Mouse (Mus musculus): ENCODE data around the gene Atp6v0a1.

Gene Atp6v0a1

DNA sequence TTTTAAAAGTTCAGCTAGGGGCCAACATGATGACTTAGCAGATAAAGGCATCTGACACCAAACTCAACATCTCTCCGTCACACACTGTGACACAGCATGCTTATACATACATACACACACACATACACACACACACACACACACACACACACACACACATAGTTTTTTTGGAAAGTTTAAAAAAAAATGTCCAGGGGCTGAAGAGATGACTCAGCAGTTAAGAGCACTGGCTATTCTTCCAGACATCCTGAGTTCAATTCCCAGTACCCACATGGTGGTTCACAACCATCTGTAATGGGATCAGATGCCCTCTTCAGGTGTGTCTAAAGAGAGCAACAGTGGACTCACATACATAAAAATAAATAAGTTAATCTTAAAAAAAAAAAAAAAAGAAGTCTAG lies 22.2 kb downstream of the Atp6v0a1 start:
- POLR2A ChIA-PET: interaction anchor here in 1 of 4 experiments (1.5 kb wide), 1 partner anchor 21 kb away, joined by 3 read pairs; no protein-coding TSS in a partner anchor
- CTCF ChIA-PET: interaction anchor here in 1 of 4 experiments (0.5 kb wide), 1 partner anchor 44 kb away, joined by 3 read pairs; no protein-coding TSS in a partner anchor

DNA sequence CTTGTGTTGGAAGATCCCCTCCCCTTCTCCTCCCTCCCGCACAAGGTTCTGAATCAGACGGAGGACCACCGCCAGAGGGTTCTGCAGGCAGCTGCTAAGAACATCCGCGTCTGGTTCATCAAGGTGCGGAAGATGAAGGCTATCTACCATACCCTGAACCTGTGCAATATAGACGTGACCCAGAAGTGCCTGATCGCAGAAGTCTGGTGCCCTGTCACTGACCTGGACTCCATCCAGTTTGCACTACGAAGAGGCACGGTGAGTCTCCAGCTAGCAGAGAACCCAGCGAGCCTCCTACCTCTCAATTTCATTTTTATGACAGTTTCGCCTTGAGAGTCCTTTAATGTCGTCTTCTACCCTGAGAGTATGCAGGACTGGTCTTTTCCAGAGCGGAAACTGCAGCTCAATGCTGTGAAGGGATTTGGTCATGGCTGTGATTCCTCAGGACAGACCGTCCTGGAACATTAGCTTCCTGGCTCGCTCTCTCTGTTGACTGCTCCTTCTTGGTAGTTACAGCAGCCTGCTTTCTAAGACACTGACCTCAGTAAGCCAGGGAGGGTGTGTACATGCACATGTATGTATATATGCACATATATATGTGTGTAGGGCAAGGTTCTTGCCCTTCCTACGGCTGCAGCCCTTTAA lies 24.7 kb downstream of the Atp6v0a1 start:
- ChIA-PET POLR2A (interaction anchor here in 1 of 4 experiments (1.5 kb wide), 1 partner anchor 24 kb away, joined by 5 read pairs; the partner anchor contains the start of gene Atp6v0a1), CTCF (no interaction called here)

DNA sequence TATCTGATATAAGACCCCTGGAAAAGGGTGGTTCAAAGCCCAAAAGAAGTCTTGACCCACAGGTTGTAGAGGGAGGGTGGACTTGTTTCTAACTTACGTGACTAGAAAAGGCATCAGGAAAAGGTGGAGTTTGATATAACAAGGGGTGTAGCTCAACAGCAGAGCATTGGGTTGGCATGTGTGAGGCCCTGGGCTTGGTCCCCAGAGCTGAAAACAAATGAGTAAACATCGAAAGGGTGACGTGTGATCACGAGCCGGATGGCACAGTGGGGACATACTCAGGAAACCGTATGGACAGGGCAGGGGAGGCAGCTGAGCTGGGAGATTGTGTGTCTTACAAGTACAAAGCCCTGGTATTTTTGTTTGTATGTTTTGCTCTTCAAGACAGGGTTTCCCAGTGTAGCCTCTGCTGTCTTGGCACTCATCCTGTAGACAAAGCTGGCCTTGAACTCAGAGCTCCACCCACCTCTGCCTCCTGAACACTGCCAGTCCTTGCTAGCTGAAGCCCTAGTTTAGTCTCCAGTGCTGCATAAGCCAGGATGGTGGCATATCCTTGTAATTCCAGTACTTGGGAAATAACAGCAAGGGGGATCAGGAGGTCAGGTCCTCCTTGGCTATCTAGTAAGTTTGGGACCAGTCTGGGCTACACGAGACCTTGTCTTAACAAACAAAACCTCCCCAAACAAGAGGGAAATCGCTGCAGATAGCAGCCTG lies 25.5 kb downstream of the Atp6v0a1 start:
- POLR2A ChIA-PET: no interaction called here
- CTCF ChIA-PET: no interaction called here

DNA sequence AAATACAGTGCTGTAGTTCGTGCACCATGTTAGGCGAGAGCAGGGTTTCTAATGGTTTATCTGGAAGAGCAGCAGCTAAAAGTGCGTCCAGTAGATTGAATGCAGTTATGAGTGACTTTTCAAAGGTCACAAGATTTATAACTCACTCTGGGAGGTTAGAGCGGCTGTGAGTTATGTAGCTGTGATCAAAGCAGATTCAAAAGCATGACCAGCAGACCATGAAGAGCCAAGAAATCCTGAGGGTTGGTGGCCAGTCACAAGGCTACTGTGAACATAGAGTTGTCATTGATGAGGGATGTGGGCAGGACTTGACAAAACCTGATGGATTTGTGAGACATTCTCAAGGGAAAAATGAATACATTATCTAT lies 26.1 kb downstream of the Atp6v0a1 start:
- ChIA-PET POLR2A (no interaction called here), CTCF (no interaction called here)

DNA sequence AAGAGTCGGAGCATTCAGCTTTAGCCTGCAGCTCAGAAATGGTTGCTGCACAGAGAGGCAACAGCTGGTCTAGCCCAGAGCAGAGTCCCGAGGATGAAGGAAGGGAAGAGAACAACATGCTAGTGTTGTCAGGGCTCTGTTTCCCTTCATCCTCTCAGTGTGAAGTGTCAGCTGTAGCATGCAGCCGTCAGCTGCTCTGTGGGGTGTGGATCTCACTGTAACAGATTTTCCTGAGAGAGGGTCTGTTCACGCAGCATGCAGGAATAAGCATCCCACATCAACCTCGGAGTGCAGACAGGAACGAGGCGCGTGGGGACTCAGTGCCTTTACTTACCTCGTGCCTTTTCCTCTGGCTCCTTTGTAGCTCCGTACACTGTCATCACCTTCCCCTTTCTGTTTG lies 28.5 kb downstream of the Atp6v0a1 start:
- POLR2A ChIA-PET: interaction anchor here in 1 of 4 experiments (1.6 kb wide), 1 partner anchor 22 kb away, joined by 4 read pairs; no protein-coding TSS in a partner anchor

DNA sequence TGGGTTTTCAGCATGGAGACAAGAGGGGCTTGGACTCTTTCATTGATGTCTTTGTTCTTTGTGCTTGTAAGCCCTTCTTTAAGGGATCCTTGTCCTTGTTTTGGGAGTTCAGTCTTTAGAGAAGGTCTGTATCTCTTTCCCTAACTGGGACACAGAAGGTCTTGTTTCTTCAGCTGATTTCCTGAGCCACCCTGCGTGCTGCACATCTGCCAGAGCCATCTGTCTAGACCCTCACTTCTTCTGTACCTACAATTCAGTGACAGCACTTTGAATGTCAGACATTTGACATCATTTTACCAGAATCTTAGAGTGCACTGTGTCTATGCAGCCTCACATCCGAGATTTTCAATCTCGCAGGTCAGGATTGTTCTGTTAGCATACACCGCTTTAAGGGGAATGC lies 36.6 kb downstream of the Atp6v0a1 start:
- CTCF ChIA-PET: interaction anchor here in 2 of 4 experiments (1.0 to 1.4 kb wide), 2 partner anchors 12 kb away, joined by 4 to 5 read pairs; no protein-coding TSS in a partner anchor
- POLR2A ChIA-PET: interaction anchor here in 1 of 4 experiments (1.6 kb wide), 1 partner anchor 9 kb away, joined by 3 read pairs; no protein-coding TSS in a partner anchor

More for the DNA sequence above, 28.5 kb downstream of the Atp6v0a1 start:
- CTCF ChIA-PET: no interaction called here

DNA sequence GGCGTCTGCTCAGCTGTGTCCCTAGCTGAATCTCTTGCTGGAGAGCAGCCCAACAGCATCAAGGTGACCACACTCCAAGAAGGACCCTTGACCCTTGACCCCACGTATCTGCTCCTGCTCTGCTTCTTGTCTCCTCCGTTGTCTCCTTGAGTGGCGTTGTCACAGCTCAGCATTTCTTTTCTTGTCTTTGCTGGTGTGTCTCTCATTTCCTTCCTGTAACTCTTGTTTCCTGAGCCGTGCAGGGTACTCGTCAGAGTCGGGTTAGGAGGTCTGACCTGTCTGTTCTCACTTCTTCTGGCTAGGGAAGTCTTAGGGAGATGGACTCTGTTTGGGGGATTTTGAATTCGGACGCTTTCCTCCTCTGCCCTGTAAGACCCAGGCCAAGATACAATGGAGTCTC lies 37.2 kb downstream of the Atp6v0a1 start:
- ChIA-PET POLR2A (interaction anchor here in 1 of 4 experiments (1.6 kb wide), 1 partner anchor 9 kb away, joined by 3 read pairs; no protein-coding TSS in a partner anchor), CTCF (interaction anchor here in 2 of 4 experiments (1.0 to 1.4 kb wide), 2 partner anchors 11 to 12 kb away, joined by 4 to 5 read pairs; no protein-coding TSS in a partner anchor)

DNA sequence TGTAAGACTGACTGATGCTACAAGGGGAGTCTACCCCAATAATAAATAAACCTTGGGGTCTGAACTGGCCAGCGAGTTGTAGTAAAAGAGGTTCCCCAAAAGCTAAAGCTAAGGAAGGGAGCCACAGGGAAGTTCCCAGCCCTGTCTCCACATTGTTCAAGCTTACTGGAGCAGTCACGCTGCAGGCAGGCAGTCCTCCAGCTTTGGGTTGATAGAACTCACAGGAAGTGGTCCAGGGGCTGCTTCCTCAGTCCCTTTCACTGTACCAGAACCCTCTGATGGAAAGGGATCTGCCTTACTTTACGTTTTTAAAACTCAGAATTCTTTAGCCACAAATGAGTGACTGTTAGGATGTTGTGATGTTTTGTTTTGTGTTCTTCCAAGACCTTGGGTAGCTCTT lies 38.2 kb downstream of the Atp6v0a1 start:
- POLR2A ChIA-PET: interaction anchor here in 1 of 4 experiments (1.0 to 2.6 kb wide), 4 partner anchors 10 to 49 kb away, joined by 3 to 6 read pairs (median 3); partner anchors contain the start of gene Coasy
- CTCF ChIA-PET: interaction anchor here (1.0 to 2.4 kb wide), 7 partner anchors 8 to 64 kb away, joined by 3 to 9 read pairs (median 5); no protein-coding TSS in a partner anchor

DNA sequence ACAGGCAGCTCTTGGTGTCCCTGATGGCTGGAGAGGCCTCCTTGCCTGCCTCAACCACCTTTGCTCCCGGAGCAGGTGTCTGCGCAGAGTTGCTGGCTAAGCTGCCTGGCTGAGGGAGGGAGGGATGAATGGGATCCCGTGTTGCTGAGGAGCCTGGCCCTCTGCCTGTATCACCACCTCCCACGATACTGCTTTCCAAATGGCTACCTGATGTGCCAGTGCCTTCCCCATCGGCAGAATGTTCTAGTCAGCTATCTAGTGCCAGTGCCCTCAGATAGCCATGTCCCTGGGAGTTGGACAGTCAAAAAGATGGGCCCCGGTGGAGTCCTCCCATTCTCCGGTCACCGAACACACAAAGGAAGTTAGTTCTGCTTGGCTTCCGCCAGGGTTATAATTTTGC lies 41.1 kb downstream of the Atp6v0a1 start:
- POLR2A ChIA-PET: interaction anchor here in 1 of 4 experiments (1.2 to 1.3 kb wide), 2 partner anchors 19 to 80 kb away, joined by 3 read pairs; partner anchors contain the start of genes Cavin1 and Naglu
- CTCF ChIA-PET: interaction anchor here in 2 of 4 experiments (0.7 to 0.8 kb wide), 2 partner anchors 8 to 72 kb away, joined by 3 read pairs; no protein-coding TSS in a partner anchor

DNA sequence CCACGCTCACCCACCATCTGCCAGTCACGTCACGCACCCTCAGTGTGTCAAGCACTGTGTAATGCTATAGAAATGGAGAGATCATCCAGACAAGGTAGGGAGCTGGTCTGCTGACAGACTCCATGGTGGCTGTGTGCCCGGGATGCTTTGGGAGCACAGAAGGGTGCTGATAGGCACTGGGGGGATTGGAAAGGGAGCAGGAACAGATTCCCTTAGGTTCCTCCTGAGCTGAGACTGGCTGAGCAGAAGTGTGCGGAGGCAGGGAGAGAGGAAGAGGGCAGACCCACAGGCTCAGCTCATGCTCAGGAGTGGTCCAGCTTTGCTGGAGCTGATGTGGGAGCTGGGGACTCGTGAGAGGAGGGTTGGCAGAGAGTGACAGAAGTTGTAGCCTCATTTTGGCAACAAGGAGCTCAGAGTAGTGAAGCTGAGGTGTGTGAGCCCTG lies 41.8 kb downstream of the Atp6v0a1 start:
- CTCF ChIA-PET: interaction anchor here in 3 of 4 experiments (0.6 to 2.1 kb wide), 3 partner anchors 16 to 197 kb away, joined by 3 to 12 read pairs (median 4); no protein-coding TSS in a partner anchor
- POLR2A ChIA-PET: no interaction called here

DNA sequence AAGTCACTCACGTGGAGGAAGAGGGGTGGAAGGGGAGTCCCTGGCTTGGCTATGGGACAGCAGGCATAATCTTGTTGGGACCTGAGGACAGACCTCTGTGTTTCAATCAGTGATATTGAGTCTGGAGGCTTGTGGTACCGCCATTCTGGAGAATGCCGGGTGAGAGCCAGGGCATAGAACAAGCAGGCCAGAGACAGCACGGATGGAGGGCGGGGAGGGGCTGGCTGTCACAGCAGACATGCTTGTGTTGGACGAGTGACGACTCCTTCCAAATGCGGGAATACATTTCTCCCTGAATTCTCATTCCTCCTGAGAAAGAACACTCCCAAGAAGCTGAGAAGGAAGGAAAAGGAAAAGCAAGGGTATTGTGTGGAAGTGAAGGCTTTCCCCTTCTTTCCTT lies 42.4 kb downstream of the Atp6v0a1 start:
- CTCF ChIA-PET: interaction anchor here in 3 of 4 experiments (0.6 to 2.1 kb wide), 5 partner anchors 15 to 197 kb away, joined by 3 to 12 read pairs (median 4); no protein-coding TSS in a partner anchor

DNA sequence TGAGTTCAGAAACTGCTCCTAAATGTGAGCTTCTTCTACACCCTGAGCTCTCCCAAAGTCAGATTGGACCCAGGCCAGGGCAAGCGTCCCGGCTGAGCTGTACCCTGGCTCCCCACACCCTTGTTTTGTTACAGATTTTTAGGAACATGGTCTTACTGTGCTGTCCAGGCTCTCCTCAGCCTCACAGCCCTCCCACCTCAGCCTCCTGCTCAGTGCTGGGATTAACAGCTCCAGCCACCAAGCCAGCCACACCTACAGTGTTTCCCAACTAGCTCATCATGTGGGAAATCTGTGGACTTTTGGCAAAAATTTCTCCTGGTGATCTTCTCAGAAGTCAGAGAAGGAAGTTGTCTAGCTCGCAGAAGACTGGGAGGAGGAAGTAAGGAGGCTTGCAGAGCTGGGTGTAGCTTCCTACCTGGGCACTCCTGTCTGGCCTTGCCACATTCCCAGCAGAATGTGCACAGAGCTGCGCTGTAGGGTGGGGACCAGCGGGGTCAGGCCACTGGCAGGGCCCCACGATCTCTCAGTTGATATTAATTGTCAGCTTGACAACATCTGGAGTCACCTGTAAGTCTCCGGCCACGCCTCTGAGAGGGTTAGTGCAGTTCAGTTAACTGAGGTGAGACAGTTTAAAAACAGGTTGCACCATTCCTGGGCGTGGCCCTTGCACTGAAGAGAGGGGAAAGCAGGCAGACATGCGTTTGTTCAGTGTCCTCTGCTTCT lies 43.7 kb downstream of the Atp6v0a1 start:
- ChIA-PET CTCF (interaction anchor here in 3 of 4 experiments (0.5 to 2.1 kb wide), 11 partner anchors 14 to 308 kb away, joined by 3 to 12 read pairs (median 4); no protein-coding TSS in a partner anchor), POLR2A (interaction anchor here in 3 of 4 experiments (1.0 to 1.6 kb wide), 9 partner anchors 9 to 147 kb away, joined by 3 to 7 read pairs (median 3); partner anchors contain the start of gene Atp6v0a1 (in 2 of the 3))

More for the DNA sequence above, 42.4 kb downstream of the Atp6v0a1 start:
- POLR2A ChIA-PET: no interaction called here

DNA sequence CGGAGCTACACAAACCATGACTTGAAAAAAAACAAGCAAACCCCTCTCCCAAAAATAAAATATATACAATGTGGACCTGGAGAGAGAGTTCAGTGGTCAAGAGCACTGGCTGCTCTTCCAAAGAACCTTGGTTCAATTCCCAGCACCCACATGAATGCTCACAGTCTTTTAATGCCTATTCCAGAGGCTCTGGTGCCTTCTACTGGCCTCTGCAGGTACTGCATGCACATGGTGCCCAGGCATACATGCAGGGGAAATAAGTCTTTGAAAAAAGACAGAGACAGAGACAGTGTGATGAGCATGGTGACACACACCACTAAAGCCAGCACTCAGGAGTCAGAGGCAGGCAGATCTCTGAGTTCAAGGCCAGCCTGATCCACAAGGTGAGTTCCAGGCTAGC lies 44.7 kb downstream of the Atp6v0a1 start:
- CTCF ChIA-PET: interaction anchor here (0.6 to 1.6 kb wide), 10 partner anchors 67 to 309 kb away, joined by 3 to 7 read pairs (median 3); partner anchors contain the start of genes Plekhh3 (in 1 of the 4) and Stat3 (in 1 of the 4)

DNA sequence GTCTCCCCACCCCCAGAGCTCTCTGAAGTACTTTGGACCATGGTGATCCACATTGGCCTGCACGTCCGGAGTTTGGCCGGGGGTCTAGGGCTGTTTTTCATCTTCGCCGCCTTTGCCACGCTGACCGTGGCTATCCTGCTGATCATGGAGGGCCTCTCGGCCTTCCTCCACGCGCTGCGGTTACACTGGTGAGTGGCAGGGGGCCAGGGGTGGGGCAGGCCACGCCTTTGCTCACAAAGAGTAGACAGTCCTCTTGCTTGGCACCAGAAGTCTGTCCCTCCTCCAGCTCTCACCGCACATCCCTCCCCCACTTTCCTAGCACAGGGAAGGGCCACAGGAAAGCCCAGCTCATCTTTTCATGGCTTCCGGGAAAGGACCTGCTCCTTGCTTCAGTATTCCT lies 46.2 kb downstream of the Atp6v0a1 start:
- ChIA-PET CTCF (interaction anchor here in 3 of 4 experiments (0.5 to 5.3 kb wide), 11 partner anchors 8 to 116 kb away, joined by 3 to 39 read pairs (median 3); partner anchors contain the start of gene Plekhh3 (in 1 of the 3)), POLR2A (interaction anchor here in 2 of 4 experiments (0.9 to 1.4 kb wide), 7 partner anchors 9 to 84 kb away, joined by 3 to 9 read pairs (median 3); partner anchors contain the start of genes Cavin1 (in 1 of the 2) and Naglu (in 1 of the 2))

More for the DNA sequence above, 44.7 kb downstream of the Atp6v0a1 start:
- POLR2A ChIA-PET: interaction anchor here in 1 of 4 experiments (1.0 kb wide), 1 partner anchor 60 kb away, joined by 3 read pairs; no protein-coding TSS in a partner anchor

DNA sequence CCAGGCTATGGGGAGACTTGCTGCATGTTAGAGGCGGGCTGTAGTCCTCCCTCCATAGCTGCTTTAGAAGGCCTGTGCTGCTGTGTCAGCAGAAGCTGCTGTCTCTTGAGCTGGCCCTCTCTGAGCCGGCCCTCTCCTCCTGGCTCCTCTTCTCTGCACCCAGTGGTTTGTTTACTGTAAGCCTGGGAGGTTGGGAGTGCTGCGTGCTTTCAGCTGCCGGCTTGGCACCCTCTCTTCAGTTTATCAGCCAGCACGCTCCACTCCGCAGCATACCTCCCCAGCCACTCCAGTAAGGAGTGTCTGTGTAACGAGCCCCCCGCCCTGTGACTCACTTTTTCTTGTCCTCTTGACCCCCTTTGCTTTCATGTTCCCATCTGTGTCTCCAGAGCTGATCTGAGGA lies 47.6 kb downstream of the Atp6v0a1 start:
- CTCF ChIA-PET: interaction anchor here (0.5 to 5.3 kb wide), 26 partner anchors 9 to 909 kb away, joined by 3 to 51 read pairs (median 6); partner anchors contain the start of genes Naglu (in 2 of the 4) and Atp6v0a1 (in 1 of the 4)
- POLR2A ChIA-PET: interaction anchor here in 2 of 4 experiments (0.6 to 2.0 kb wide), 9 partner anchors 10 to 674 kb away, joined by 3 to 8 read pairs (median 3); partner anchors contain the start of gene Naglu (in 1 of the 2)

DNA sequence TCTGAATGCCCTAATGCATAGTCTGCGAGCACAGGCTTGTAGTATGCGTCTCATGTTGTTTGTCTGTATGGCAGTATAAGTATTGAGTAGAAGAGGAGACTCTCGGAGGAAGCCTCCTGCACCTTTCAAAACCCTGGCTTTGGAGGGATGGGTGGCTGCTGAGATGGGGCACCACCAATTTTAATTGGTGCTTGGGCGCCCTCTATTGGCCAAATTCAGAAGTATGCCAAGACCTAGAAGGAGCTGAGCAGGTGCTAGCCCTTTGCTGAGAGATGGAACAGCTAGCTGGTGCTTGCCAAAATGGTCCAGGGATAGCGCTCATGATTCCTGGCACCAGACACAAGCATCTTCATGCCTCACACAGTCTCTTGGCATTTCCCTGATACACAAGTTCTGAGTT lies 48.6 kb downstream of the Atp6v0a1 start:
- CTCF ChIA-PET: interaction anchor here (0.5 to 5.3 kb wide), 110 partner anchors 8 to 1272 kb away, joined by 3 to 51 read pairs (median 4); partner anchors contain the start of genes Naglu (in 4 of the 4), Atp6v0a1 (in 2 of the 4), Coasy (in 2 of the 4) and Tubg2 (in 2 of the 4)

DNA sequence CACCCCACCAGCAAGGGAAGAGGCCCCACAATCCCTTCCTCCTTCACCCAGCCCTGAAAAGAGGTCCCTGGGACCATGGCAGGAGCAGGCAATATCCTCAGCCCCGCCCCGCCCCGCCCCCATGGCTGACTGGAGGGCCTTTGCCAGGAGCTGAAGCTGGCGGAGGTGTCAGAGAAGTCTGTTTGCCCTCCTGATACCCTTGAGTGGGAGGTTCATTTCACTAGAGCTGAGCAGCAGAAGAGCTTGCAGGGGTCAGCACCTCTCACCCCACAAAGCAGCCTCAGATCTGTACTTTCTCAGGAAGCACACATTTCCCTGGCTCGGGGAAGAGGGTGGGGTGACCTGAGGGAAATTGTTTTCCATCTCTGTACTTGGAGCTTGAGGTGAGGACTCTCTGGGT lies 49.5 kb downstream of the Atp6v0a1 start:
- POLR2A ChIA-PET: interaction anchor here (0.6 to 2.5 kb wide), 20 partner anchors 8 to 739 kb away, joined by 3 to 12 read pairs (median 4); partner anchors contain the start of genes Naglu (in 3 of the 4), Atp6v0a1 (in 1 of the 4), Coasy (in 1 of the 4) and Eif1 (in 1 of the 4)
- CTCF ChIA-PET: interaction anchor here (0.5 to 5.3 kb wide), 41 partner anchors 8 to 400 kb away, joined by 3 to 51 read pairs (median 4); partner anchors contain the start of genes Naglu (in 3 of the 4), Atp6v0a1 (in 1 of the 4), Becn1 (in 1 of the 4) and Cavin1 (in 1 of the 4)

More for the DNA sequence above, 48.6 kb downstream of the Atp6v0a1 start:
- POLR2A ChIA-PET: interaction anchor here in 3 of 4 experiments (0.5 to 2.0 kb wide), 21 partner anchors 9 to 738 kb away, joined by 3 to 7 read pairs (median 3); partner anchors contain the start of genes Naglu (in 2 of the 3), Atp6v0a1 (in 1 of the 3), Coasy (in 1 of the 3) and Eif1 (in 1 of the 3)
